Mouse (Mus musculus): ENCODE measurements at regions not wholly inside any gene's neighbourhood (a gene's known extent, or its start where the extent isn't known, plus 50 kb on each side); places are given as distances from the start of the nearest gene placed in this dataset.

GRCm38 (mm10) chr2:45194335-45194734 lies 77.1 kb upstream of the Zeb2 start:
- H3K9me3 ChIP-seq, result no peaks in the 10 kb centered on the region
- no peak overlapping the region for H3K4me3 ChIP-seq
- ATAC-seq (ENCODE audit: low FRiP score, low read depth), result no peak
- no peak overlapping the region for H3K9ac ChIP-seq
- H3K36me3 ChIP-seq, result no peaks in the 10 kb centered on the region
- 69% methylated on average over 7 of the region's 7 CpGs for WGBS
- H3K27me3 ChIP-seq, result no peaks in the 10 kb centered on the region
- H3K4me1 ChIP-seq (replicated peaks), result no peaks in the 10 kb centered on the region
- no peak overlapping the region for H3K4me2 ChIP-seq
- no peak overlapping the region for H3K27ac ChIP-seq (replicated peaks)

- Histone ChIP-seq H3K4me3 (no peak overlapping the region), H3K36me3 (no peaks in the 10 kb centered on the region), H3K27ac (replicated peaks) (no peak overlapping the region), H3K4me1 (replicated peaks) (peaks cover 9% of the 10 kb centered on the region), H3K9me3 (no peaks in the 10 kb centered on the region), H3K27me3 (no peaks in the 10 kb centered on the region), H3K9ac (no peak overlapping the region), H3K4me2 (peak overlapping the region; percentile 48; the same call in 1 of the 2 replicates)
- no peak for ATAC-seq (ENCODE audit: low FRiP score, low read depth)
Observed at GRCm38 (mm10) chr2:45185621-45185999, 68.4 kb upstream of the Zeb2 start.

GRCm38 (mm10) chr2:45184704-45185620 lies 67.8 kb upstream of the Zeb2 start:
- 7% methylated on average over 18 of the region's 18 CpGs for WGBS

GRCm38 (mm10) chr2:45184149-45184548 lies 67.0 kb upstream of the Zeb2 start:
- Histone ChIP-seq H3K4me1 (replicated peaks) (peaks cover 9% of the 10 kb centered on the region), H3K9me3 (no peaks in the 10 kb centered on the region), H3K4me2 (no peak overlapping the region), H3K27ac (replicated peaks) (no peak overlapping the region), H3K4me3 (no peak overlapping the region), H3K27me3 (no peaks in the 10 kb centered on the region), H3K36me3 (no peaks in the 10 kb centered on the region), H3K9ac (no peak overlapping the region)
- 25% methylated on average over 6 of the region's 6 CpGs for WGBS
- ATAC-seq (ENCODE audit: low FRiP score, low read depth), result no peak

More at GRCm38 (mm10) chr2:45184704-45185620, 67.8 kb upstream of the Zeb2 start:
- Histone ChIP-seq H3K4me2 (peak overlapping the region; percentile 48), H3K27ac (replicated peaks) (no peak overlapping the region; the same call in 1 of the 2 replicates), H3K4me1 (replicated peaks) (peaks cover 9% of the 10 kb centered on the region), H3K36me3 (no peaks in the 10 kb centered on the region), H3K9ac (no peak overlapping the region), H3K4me3 (peak overlapping the region; percentile 15; the same call in 1 of the 2 replicates), H3K9me3 (no peaks in the 10 kb centered on the region), H3K27me3 (no peaks in the 10 kb centered on the region)
- ATAC-seq (ENCODE audit: low FRiP score, low read depth), result peak; percentile 66; the same call in 1 of the 2 replicates

GRCm38 (mm10) chr2:45182876-45183275 lies 65.7 kb upstream of the Zeb2 start:
- Histone ChIP-seq H3K9ac (no peak overlapping the region), H3K4me2 (no peak overlapping the region), H3K4me1 (replicated peaks) (peaks cover 9% of the 10 kb centered on the region), H3K4me3 (no peak overlapping the region), H3K9me3 (no peaks in the 10 kb centered on the region), H3K27me3 (no peaks in the 10 kb centered on the region), H3K27ac (replicated peaks) (no peak overlapping the region), H3K36me3 (no peaks in the 10 kb centered on the region)
- no peak for ATAC-seq (ENCODE audit: low FRiP score, low read depth)
- 50% methylated on average over 1 of the region's 1 CpGs for WGBS

GRCm38 (mm10) chr2:45181552-45181951 lies 64.4 kb upstream of the Zeb2 start:
- Histone ChIP-seq H3K4me1 (replicated peaks) (peaks cover 9% of the 10 kb centered on the region), H3K9ac (no peak overlapping the region), H3K4me2 (no peak overlapping the region), H3K36me3 (no peaks in the 10 kb centered on the region), H3K27ac (replicated peaks) (no peak overlapping the region), H3K9me3 (no peaks in the 10 kb centered on the region), H3K4me3 (no peak overlapping the region), H3K27me3 (no peaks in the 10 kb centered on the region)
- 30% methylated on average over 7 of the region's 7 CpGs for WGBS
- ATAC-seq (ENCODE audit: low FRiP score, low read depth), result no peak

GRCm38 (mm10) chr2:45178849-45179453 lies 61.8 kb upstream of the Zeb2 start:
- Histone ChIP-seq H3K27me3 (no peaks in the 10 kb centered on the region), H3K9ac (no peak overlapping the region), H3K27ac (replicated peaks) (no peak overlapping the region), H3K36me3 (no peaks in the 10 kb centered on the region), H3K4me2 (no peak overlapping the region), H3K4me3 (no peak overlapping the region), H3K9me3 (no peaks in the 10 kb centered on the region), H3K4me1 (replicated peaks) (no peaks in the 10 kb centered on the region)
- no peak for ATAC-seq (ENCODE audit: low FRiP score, low read depth)
- WGBS, result 92% methylated on average over 1 of the region's 1 CpGs

DNA sequence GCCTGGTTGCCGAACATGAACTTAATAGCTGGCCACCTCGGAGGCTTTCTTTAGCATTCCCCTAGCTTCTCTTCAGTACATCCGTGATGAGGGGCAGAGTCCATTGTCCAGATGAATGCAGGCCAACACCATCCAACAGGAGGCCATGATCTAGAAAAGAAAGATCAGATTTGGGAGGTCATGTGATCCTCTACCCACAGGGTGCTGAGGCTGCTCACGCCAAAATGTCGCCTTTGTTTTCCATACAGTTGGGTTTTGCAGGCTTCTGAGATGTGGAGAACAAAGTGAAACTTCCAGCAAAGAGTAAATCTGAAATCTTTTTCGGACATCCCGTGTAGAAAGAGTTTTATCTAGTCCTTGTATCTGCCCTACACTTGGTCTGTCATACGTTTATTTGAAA lies 55.2 kb upstream of the Zeb2 start:
- Histone ChIP-seq H3K9me3 (no peaks in the 10 kb centered on the region), H3K4me2 (no peak overlapping the region), H3K27ac (replicated peaks) (no peak overlapping the region), H3K4me1 (replicated peaks) (peaks cover 7% of the 10 kb centered on the region; the same call in 1 of the 2 replicates), H3K36me3 (no peaks in the 10 kb centered on the region), H3K4me3 (no peak overlapping the region), H3K9ac (no peak overlapping the region), H3K27me3 (no peaks in the 10 kb centered on the region)
- ATAC-seq (ENCODE audit: low FRiP score, low read depth), result no peak
- WGBS, result 83% methylated on average over 8 of the region's 8 CpGs

DNA sequence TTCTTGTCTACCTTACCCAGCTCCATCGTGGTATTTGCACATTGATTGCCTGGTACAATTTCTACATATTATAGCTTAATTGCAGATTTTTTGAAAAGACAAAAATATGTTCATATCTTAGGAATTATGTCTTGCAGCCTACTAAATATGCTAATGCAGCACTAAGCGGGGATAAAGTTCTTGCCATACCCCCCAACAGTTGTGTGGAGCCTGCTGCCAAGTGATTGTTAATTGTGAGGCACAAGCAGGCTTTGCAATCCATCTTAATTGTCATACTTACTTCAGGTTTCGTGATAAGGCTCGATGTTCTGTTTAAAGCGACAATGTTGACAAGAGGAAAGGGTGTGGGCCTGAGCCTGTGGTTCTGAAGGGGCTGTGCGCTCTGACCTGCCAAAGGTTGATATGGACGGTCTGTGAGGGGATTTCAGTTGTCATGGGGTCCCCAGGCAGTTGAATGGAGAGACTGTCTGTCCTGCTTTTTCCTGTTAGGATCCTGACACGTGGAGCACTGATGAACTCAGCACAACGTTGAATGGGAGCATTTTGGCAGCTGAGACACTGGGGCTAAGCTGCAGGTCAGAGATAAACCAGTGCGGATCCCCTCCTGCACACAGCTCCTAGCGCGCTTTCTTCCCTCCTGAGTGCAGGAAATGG lies 54.5 kb upstream of the Zeb2 start:
- Histone ChIP-seq H3K9me3 (no peaks in the 10 kb centered on the region), H3K27me3 (no peaks in the 10 kb centered on the region), H3K4me1 (replicated peaks) (peaks cover 7% of the 10 kb centered on the region; the same call in 1 of the 2 replicates), H3K27ac (replicated peaks) (no peak overlapping the region), H3K4me2 (no peak overlapping the region), H3K36me3 (no peaks in the 10 kb centered on the region), H3K4me3 (no peak overlapping the region), H3K9ac (no peak overlapping the region)
- ATAC-seq (ENCODE audit: low FRiP score, low read depth), result no peak
- WGBS, result 56% methylated on average over 12 of the region's 12 CpGs

- peaks cover 7% of the 10 kb centered on the region; the same call in 1 of the 2 replicates for H3K4me1 ChIP-seq (replicated peaks)
- H3K27me3 ChIP-seq, result no peaks in the 10 kb centered on the region
- no peaks in the 10 kb centered on the region for H3K9me3 ChIP-seq
- no peaks in the 10 kb centered on the region for H3K36me3 ChIP-seq
- no peak overlapping the region for H3K27ac ChIP-seq (replicated peaks)
- no peak for ATAC-seq (ENCODE audit: low FRiP score, low read depth)
- no peak overlapping the region for H3K4me2 ChIP-seq
- H3K9ac ChIP-seq, result no peak overlapping the region
- H3K4me3 ChIP-seq, result no peak overlapping the region
- 75% methylated on average over 3 of the region's 3 CpGs for WGBS
Observed at GRCm38 (mm10) chr2:45170272-45170671, 53.1 kb upstream of the Zeb2 start.

- Histone ChIP-seq H3K4me3 (no peak overlapping the region), H3K4me1 (replicated peaks) (peaks cover 7% of the 10 kb centered on the region; the same call in 1 of the 2 replicates), H3K4me2 (no peak overlapping the region), H3K9me3 (no peaks in the 10 kb centered on the region), H3K27ac (replicated peaks) (no peak overlapping the region), H3K27me3 (no peaks in the 10 kb centered on the region), H3K9ac (no peak overlapping the region), H3K36me3 (no peaks in the 10 kb centered on the region)
- no peak for ATAC-seq (ENCODE audit: low FRiP score, low read depth)
- WGBS, result 42% methylated on average over 9 of the region's 9 CpGs
Observed at GRCm38 (mm10) chr2:45169429-45170070, 52.4 kb upstream of the Zeb2 start.

All from hindbrain, embryonic 15.5 days (tissue).